Comparison of ENCODE assay signal across 8 mouse cellular contexts in the genomic region with DNA sequence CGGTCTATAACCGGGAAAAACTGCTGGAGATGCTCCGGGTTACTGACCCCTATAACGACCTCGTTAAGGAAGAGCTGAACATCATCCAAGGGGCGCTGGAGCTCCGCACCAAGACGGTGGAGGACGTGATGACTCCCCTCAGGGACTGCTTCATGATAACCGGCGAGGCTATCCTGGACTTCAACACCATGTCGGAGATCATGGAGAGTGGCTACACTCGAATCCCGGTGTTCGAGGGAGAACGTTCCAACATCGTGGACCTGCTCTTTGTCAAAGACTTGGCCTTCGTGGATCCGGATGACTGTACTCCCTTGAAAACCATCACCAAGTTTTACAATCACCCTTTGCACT. TPM values are rescaled to one million over a fixed set of nuclear protein-coding genes. Genes with fewer than 3 reads are reported as not detected.
DNase-seq lines count a peak whose midpoint lies in the region; ATAC-seq lines count a peak whose summit lies in the region.

No protein-coding gene starts in this region.

- DNase-seq in heart, embryonic 10.5 days (ENCODE audit: low spot score) = peak; percentile 75
- DNase-seq in heart, adult 18-20 months = no peak
- DNase-seq in thymus, postnatal 0 days (ENCODE audit: low spot score) = peak; percentile 12
- no peak for DNase-seq in thymus, postnatal 25 days
- no peak for DNase-seq in ovary, adult 18-20 months (ENCODE audit: low spot score)
- no peak for DNase-seq in adrenal gland, adult 18-20 months (ENCODE audit: low spot score in 2 of 2)

- H3K36me3 ChIP-seq in heart, embryonic 10.5 days = no peaks in the 10 kb centered on the region
- H3K36me3 ChIP-seq in hindbrain, embryonic 12.5 days = no peaks in the 10 kb centered on the region
- no peaks in the 10 kb centered on the region for H3K36me3 ChIP-seq in macrophage (ENCODE audit: inconsistent target)

- H3K4me3 ChIP-seq in heart, embryonic 10.5 days = peak overlapping the region; percentile 90
- H3K4me3 ChIP-seq in hindbrain, embryonic 12.5 days = peak overlapping the region; percentile 80
- peak overlapping the region; percentile 32 for H3K4me3 ChIP-seq in macrophage (ENCODE audit: inconsistent target)

- H3K79me2 ChIP-seq in macrophage (ENCODE audit: inconsistent target) = peaks cover 29% of the 10 kb centered on the region; the same call in 1 of the 2 replicates

- ATAC-seq in hindbrain, embryonic 12.5 days (ENCODE audit: low FRiP score) = no peak

- peak overlapping the region; percentile 97 for H3K4me2 ChIP-seq in hindbrain, embryonic 12.5 days (replicated peaks)

- no peak overlapping the region for H3K27ac ChIP-seq in heart, embryonic 10.5 days
- no peak overlapping the region for H3K27ac ChIP-seq in hindbrain, embryonic 12.5 days
- H3K27ac ChIP-seq in macrophage = no peak overlapping the region

- H3K27me3 ChIP-seq in heart, embryonic 10.5 days (ENCODE audit: insufficient read depth, poor library complexity, severe bottlenecking) = peaks cover 14% of the 10 kb centered on the region
- H3K27me3 ChIP-seq in hindbrain, embryonic 12.5 days = peaks cover 22% of the 10 kb centered on the region

- H3K9ac ChIP-seq in hindbrain, embryonic 12.5 days = peak overlapping the region; percentile 77

- H3K4me1 ChIP-seq in heart, embryonic 10.5 days = peaks cover 29% of the 10 kb centered on the region
- peaks cover 32% of the 10 kb centered on the region for H3K4me1 ChIP-seq in hindbrain, embryonic 12.5 days

- WGBS in heart, embryonic 10.5 days = 1% methylated on average over 19 of the region's 19 CpGs
- WGBS in hindbrain, embryonic 12.5 days = under 1% methylated on average over 19 of the region's 19 CpGs
- 24% methylated on average over 17 of the region's 19 CpGs for WGBS in macrophage (ENCODE audit: missing documents)

- H3K9me3 ChIP-seq in heart, embryonic 10.5 days = no peaks in the 10 kb centered on the region
- H3K9me3 ChIP-seq in hindbrain, embryonic 12.5 days (replicated peaks) = no peaks in the 10 kb centered on the region

RNA-seq across cellular contexts. Expression of a gene that starts 1.6 kb away (rescaled TPM):
- 2.7 and 3.0 TPM in 2 replicates for polyA plus RNA-seq in heart, embryonic 10.5 days (2016; fragmentation: Nextera tagmentation; extraction: Ambion mirVana)
- total RNA-seq in heart, adult 18-20 months (2021) = 1 to 10 TPM; 5.7 to 6.7 TPM
- 1.7 and 1.8 TPM in 2 replicates for polyA plus RNA-seq in thymus, postnatal 0 days (2015; fragmentation: Nextera tagmentation; extraction: Ambion mirVana)
- 6.9 and 7.2 TPM in 2 replicates for polyA plus RNA-seq in hindbrain, embryonic 12.5 days (2016; fragmentation: Nextera tagmentation; extraction: Ambion mirVana)
- 10 to 100 TPM in 17 of 26 experiments, 1 to 10 TPM in 9; 1.4 to 46.0 (median 15.8) TPM for total RNA-seq in macrophage (2018; cell fraction: chromatin; rRNA removed)
- total RNA-seq in macrophage (2018; cell fraction: cytosol; rRNA removed) = 10 to 100 TPM in 7 of 26 experiments, 1 to 10 TPM in 19; 3.2 to 12.7 (median 7.5) TPM
- total RNA-seq in macrophage (2018; cell fraction: nucleus; rRNA removed) = 10 to 100 TPM in 11 of 26 experiments, 1 to 10 TPM in 15; 2.7 to 59.4 (median 9.4) TPM
- 6.1 to 11.9 TPM (median 6.8 TPM) in 3 replicates for polyA plus RNA-seq in macrophage (2018)
- total RNA-seq in adrenal gland, adult 18-20 months (2021) = 10 to 100 TPM; 34.8 to 50.8 TPM

RNA-seq across cellular contexts. Expression of a gene that starts 55.7 kb away (rescaled TPM):
- polyA plus RNA-seq in heart, embryonic 10.5 days (2016; fragmentation: Nextera tagmentation; extraction: Ambion mirVana) = 46.2 and 55.0 TPM in 2 replicates
- total RNA-seq in heart, adult 18-20 months (2021) = 10 to 100 TPM; 90.6 to 94.2 TPM
- polyA plus RNA-seq in thymus, postnatal 0 days (2015; fragmentation: Nextera tagmentation; extraction: Ambion mirVana) = 30.7 and 31.8 TPM in 2 replicates
- 31.1 and 32.0 TPM in 2 replicates for polyA plus RNA-seq in hindbrain, embryonic 12.5 days (2016; fragmentation: Nextera tagmentation; extraction: Ambion mirVana)
- 10 to 100 TPM in 4 of 26 experiments, 1 to 10 TPM in 20, under 1 TPM in 1, not detected in 1; 0.99 to 12.0 (median 6.6) TPM for total RNA-seq in macrophage (2018; cell fraction: chromatin; rRNA removed)
- total RNA-seq in macrophage (2018; cell fraction: cytosol; rRNA removed) = 1 to 10 TPM; 4.6 to 7.4 (median 6.2) TPM
- total RNA-seq in macrophage (2018; cell fraction: nucleus; rRNA removed) = 1 to 10 TPM; 1.4 to 7.6 (median 4.2) TPM
- polyA plus RNA-seq in macrophage (2018) = 7.0 to 9.7 TPM (median 8.0 TPM) in 3 replicates
- total RNA-seq in adrenal gland, adult 18-20 months (2021) = 10 to 100 TPM; 90.0 to 92.7 TPM

Comparison
In these comparisons a context has a peak if more than half of its experiments do, and no peak if none do; other contexts are left out.
1. DNase-seq: peak in heart, embryonic 10.5 days (single experiment) and thymus, postnatal 0 days (single experiment); none in heart, adult 18-20 months (0 of 2), thymus, postnatal 25 days (single experiment), ovary, adult 18-20 months (single experiment) and adrenal gland, adult 18-20 months (0 of 2).
2. H3K4me3 ChIP-seq: peak in every context shown above with its lines; median percentile 90 in heart, embryonic 10.5 days; 80 in hindbrain, embryonic 12.5 days; 32 in macrophage.